Mouse (Mus musculus): ENCODE measurements around the gene Dnase1l3.

GRCm38 (mm10) chr14:7997255-7997696, 2.9 kb upstream of the Dnase1l3 start:
- peak; percentile 92 for TF ChIP-seq CTCF (IDR thresholded peaks at IDR 0.05; ENCODE audit: extremely low read depth, insufficient read length, insufficient replicate concordance, low read depth, low read length)
- peak; percentile 15; the same call in 1 of the 2 replicates for TF ChIP-seq POLR2A (IDR thresholded peaks at IDR 0.05; ENCODE audit: low read depth, low read length)

All from small intestine, adult 2 months (tissue).